Mouse (Mus musculus) skeletal muscle tissue, postnatal 0 days (tissue): Measurements from ENCODE around the gene Igfals. TPM values are rescaled to one million over a fixed set of nuclear protein-coding genes. Genes with fewer than 3 reads are reported as not detected.

ENCODE experiments used
- polyA plus RNA-seq: library from polyadenylated mRNA; unstranded; fragments of >200 nt; fragmentation: Nextera tagmentation; extraction: Ambion mirVana; gene quantifications from 2 replicates; pipeline ENCODE4 v1.2.1, GENCODE M21; 2015

Igfals gene
- polyA plus RNA-seq: 0.42 and 6.3 TPM in 2 replicates

DNA sequence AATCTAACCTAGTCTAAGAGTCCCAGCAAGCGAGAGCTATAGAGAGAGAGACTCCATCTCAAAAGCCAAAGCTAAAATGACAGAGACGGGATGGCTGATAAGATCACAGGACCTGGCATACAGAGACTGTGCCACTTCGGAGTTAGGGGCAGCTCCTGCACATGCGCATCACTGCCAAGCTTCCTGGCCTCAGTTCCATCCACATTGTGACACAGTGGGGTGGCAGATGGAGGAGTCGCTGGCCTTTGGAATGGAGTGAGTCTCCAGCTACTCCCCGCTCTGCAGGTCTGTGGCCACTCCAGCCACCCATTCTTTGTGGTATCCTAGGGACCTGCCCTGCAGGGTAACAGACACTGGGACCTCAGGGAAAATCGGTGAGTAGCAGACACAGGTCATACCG is at the start of gene Igfals:
TSS of gene Igfals (plus strand) at position 222 of the 400 bp plus-strand sequence.

DNA sequence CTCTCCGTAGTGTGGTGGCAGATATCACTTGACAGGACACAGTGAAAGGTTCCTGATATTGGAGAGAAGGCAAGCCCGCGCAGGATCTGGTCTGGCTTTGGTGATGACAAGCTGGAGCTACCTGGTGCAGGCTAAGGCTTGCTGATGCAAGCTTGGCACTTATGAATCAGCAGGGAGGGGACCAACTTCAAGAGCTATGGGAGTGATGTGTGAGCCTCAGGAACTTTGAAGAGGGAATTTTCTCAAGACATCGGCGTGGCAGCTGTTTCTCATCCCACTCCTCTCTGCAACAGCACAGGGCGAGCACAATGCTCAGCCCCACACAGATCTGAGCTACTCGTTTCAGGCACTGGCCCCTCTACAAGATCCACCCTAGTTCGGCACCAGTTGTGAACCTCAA is 26.0 kb upstream of the Igfals start, which contains the start of gene Hagh:
TSS of gene Hagh (plus strand) at position 302 of the 400 bp plus-strand sequence.

DNA sequence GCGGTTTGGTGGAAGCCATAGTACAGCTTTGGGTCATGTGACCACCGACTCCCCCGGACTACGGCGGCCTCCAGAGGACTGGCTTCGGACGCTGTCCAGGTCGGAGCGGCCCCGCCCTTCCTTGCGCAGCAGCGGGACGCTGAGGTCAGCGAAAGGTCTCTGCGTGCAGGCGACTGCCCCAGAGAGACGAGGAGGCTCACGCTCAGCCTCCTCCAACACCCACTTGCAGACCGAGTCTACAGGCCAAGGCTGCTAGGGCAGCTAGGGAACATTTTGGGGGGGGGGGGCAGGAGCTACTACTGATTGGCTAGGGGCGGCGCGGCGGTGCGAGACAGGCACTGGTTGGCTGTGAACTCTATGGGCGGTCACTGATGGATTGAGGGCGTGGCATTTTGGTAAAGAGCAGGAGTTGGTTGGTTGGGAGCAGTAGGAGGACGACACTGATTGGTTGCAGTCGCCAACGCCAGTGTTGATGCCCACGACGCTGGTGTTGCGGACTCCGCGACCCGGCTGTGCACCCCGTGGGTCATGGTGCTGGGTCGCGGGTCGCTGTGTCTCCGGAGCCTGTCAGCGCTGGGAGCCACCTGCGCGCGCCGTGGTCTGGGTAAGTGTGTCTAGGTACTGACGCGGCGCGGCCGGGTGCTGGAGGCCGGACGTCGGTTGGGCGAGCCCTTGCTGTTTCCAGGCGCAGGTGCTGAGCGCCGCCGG is 15.6 kb upstream of the Igfals start, which contains the start of gene Fahd1:
TSS of gene Fahd1 (minus strand) at position 300 of the 708 bp plus-strand sequence.

DNA sequence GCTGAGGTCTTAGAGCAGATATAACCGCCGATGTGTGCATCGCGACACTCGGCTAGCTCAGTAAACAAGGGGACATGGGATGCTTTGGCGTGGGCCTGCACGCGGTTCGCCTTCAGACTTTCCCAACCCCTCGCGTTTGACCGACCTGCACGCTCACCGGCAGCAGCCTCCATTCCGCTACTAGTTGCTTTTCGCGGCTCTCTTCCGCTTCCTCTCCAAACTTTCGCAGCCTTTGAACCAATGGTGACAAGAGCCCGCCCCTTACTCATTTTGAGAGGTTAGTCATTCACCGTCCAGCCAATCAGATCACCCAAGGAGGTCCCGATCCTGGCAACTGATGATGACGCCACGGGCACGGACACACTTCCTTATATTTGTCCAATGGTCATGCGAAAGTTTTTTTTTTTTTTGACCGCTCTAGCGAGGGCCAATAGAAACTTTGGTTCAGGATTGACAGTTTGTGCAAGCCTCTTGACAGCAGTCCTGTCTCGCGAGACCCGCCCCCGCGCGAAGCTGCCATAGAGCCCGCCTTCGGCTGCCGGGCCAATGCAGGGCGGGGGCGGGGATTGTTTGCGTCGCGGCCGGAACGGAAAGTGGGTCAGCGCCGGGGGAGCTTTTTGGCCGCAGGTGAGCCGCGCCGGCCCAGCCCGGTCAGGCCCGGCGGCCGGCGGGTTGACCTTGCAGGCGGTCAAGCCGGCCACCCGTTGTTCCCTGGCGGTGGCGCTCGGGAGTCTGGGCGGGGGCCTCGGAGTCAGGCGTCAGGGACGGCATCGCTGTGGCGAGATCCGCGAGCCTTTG is 20.5 kb downstream of the Igfals start, which contains the start of the genes Nubp2 and Spsb3:
TSS of gene Nubp2 (minus strand) at position 216 of the 798 bp plus-strand sequence.
TSS of gene Spsb3 (plus strand) at position 510 of the 798 bp plus-strand sequence.

DNA sequence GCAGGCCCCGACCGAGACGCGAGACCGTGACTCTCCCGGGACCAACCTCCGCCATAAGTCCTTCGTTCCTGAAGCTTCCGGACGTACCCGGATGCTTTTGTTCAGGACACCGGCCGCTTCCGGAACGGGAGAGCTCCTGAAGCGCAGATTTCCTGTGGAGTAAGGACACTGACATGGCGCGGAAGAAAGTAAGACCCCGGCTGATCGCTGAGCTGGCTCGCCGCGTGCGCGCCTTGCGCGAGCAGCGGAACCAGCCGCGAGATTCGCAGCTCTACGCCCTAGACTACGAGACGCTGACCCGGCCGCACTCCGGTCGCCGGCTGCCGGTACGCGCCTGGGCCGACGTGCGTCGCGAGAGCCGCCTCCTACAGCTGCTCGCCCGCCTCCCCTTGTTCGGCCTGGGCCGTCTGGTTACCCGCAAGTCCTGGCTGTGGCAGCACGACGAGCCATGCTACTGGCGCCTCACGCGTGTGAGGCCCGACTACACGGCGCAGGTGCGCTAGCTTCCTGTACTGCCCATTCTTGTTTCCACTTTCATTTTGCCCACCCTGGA is 29.3 kb downstream of the Igfals start, which contains the start of the genes Eme2 and Mrps34:
TSS of gene Eme2 (minus strand) at position 93 of the 553 bp plus-strand sequence.
TSS of gene Mrps34 (plus strand) at position 122 of the 553 bp plus-strand sequence.

DNA sequence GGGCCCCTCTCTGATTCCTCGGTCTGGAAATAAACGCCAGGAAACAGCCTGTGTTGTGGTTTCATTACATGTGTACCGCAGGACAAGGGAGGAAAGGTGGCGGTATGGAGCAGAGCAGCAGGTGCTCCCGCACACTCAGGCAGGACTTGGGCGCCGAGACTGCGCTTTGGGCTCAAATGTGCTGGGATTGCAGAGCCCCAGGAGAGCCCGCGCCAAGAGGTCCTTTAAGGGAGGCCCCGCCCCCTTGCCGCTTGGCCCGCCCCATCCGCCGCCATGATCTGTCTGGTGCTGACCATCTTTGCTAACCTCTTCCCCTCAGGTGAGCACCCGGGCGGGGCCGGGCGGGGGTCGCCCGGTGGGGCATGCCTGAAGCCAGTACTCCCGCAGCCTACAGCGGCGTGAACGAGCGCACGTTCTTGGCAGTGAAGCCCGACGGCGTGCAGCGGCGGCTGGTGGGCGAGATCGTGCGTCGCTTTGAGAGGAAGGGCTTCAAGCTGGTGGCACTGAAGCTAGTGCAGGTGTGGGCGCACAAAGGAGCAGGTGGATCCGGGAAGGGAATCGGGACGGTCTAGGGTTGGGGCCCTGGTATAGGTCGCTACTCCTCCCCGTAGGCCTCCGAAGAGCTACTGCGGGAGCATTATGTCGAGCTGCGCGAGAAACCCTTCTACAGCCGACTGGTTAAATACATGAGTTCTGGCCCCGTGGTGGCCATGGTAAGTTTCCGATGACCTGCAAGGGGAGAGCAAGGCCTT is 30.6 kb downstream of the Igfals start, which contains the start of gene Nme3:
TSS of gene Nme3 (plus strand) at position 260 of the 752 bp plus-strand sequence.

Other genes with a start within 250 kb of the Igfals start
- 25.6 and 31.9 TPM in 2 replicates for gene Tsc2, start 233.4 kb upstream of the Igfals start, polyA plus RNA-seq
- 11.1 TPM in 2 replicates for gene Nthl1, start 233.3 kb upstream of the Igfals start, polyA plus RNA-seq
- 38.9 and 45.6 TPM in 2 replicates for gene Slc9a3r2, start 215.7 kb upstream of the Igfals start, polyA plus RNA-seq
- not detected in 2 replicates for gene Npw, start 207.5 kb upstream of the Igfals start, polyA plus RNA-seq
- 9.0 and 11.7 TPM in 2 replicates for gene Zfp598, start 196.3 kb upstream of the Igfals start, polyA plus RNA-seq
- gene Syngr3, start 176.0 kb upstream of the Igfals start, polyA plus RNA-seq: 0.11 TPM in 1 of 2 replicates, not detected in the other
- gene Gfer, start 169.8 kb upstream of the Igfals start, polyA plus RNA-seq: 33.2 and 39.3 TPM in 2 replicates
- 1.1 and 1.8 TPM in 2 replicates for gene Noxo1, start 169.8 kb upstream of the Igfals start, polyA plus RNA-seq
- gene Tbl3, start 158.3 kb upstream of the Igfals start, polyA plus RNA-seq: 22.5 and 25.2 TPM in 2 replicates
- not detected in 2 replicates for gene Rnf151, start 147.9 kb upstream of the Igfals start, polyA plus RNA-seq
- gene Rps2, start 147.9 kb upstream of the Igfals start, polyA plus RNA-seq: 829 and 862 TPM in 2 replicates
- 707 and 733 TPM in 2 replicates for gene Ndufb10, start 141.5 kb upstream of the Igfals start, polyA plus RNA-seq
- gene Rpl3l, start 138.2 kb upstream of the Igfals start, polyA plus RNA-seq: 47.3 and 64.3 TPM in 2 replicates
- 52.7 and 59.6 TPM in 2 replicates for gene Msrb1, start 129.4 kb upstream of the Igfals start, polyA plus RNA-seq
- 0.51 TPM in 1 of 2 replicates, not detected in the other for gene Hs3st6, start 113.0 kb upstream of the Igfals start, polyA plus RNA-seq
- gene Meiob, start 61.7 kb upstream of the Igfals start, polyA plus RNA-seq: not detected in 2 replicates
- 71.4 and 75.0 TPM in 2 replicates for gene Hagh, start 25.9 kb upstream of the Igfals start, polyA plus RNA-seq
- gene Fahd1, start 15.6 kb upstream of the Igfals start, polyA plus RNA-seq: 28.0 and 28.6 TPM in 2 replicates
- gene Nubp2, start 20.4 kb downstream of the Igfals start, polyA plus RNA-seq: 21.2 and 24.8 TPM in 2 replicates
- gene Spsb3, start 20.6 kb downstream of the Igfals start, polyA plus RNA-seq: 36.7 and 37.8 TPM in 2 replicates
- 18.2 and 18.6 TPM in 2 replicates for gene Eme2, start 29.1 kb downstream of the Igfals start, polyA plus RNA-seq
- gene Mrps34, start 29.1 kb downstream of the Igfals start, polyA plus RNA-seq: 185 and 189 TPM in 2 replicates
- 22.1 and 25.2 TPM in 2 replicates for gene Nme3, start 30.5 kb downstream of the Igfals start, polyA plus RNA-seq
- gene Mapk8ip3, start 71.0 kb downstream of the Igfals start, polyA plus RNA-seq: 11.9 and 12.0 TPM in 2 replicates
- 20.1 and 26.9 TPM in 2 replicates for gene Jpt2, start 94.7 kb downstream of the Igfals start, polyA plus RNA-seq
- 2.9 TPM in 2 replicates for gene Cramp1l, start 149.8 kb downstream of the Igfals start, polyA plus RNA-seq
- 3.8 and 4.4 TPM in 2 replicates for gene Ift140, start 150.1 kb downstream of the Igfals start, polyA plus RNA-seq
- 13.6 and 14.9 TPM in 2 replicates for gene Tmem204, start 217.6 kb downstream of the Igfals start, polyA plus RNA-seq
- 19.1 and 19.4 TPM in 2 replicates for gene Telo2, start 250.0 kb downstream of the Igfals start, polyA plus RNA-seq